Mouse (Mus musculus): ENCODE measurements around the gene Vangl2.

DNA sequence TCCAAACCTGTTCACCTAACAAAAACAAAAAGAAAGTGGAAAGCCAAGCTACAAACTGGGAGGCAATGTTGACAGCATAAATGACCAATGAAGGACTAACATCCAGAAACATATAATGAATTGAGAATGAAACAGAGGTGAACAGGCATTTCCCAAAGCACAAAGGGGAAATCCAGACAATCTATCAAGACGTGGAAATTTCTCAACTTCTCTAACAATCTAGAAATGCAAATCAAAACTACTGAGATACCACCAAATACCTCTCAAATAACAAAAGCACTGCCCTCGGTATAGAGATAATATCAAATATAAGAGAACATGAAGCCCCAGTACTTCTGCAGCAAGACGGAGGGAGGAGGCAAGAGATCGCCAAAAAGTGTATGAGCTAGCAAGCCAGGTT is 45.5 kb downstream of the Vangl2 start:
- TF ChIP-seq CTCF (IDR thresholded peaks at IDR 0.05; ENCODE audit: insufficient read depth, low read length) (no peak), POLR2A (IDR thresholded peaks at IDR 0.05; ENCODE audit: borderline replicate concordance, extremely low read depth, low read depth, low read length) (no peak)
